Mouse (Mus musculus): ENCODE measurements around the gene Pom121l2. TPM values are rescaled to one million over a fixed set of nuclear protein-coding genes. Genes with fewer than 3 reads are reported as not detected.

Gene Pom121l2
- total RNA-seq, 4 experiments from 2014 or later: not detected

- no peak for DNase-seq (ENCODE audit: low spot score in 2 of 2)
Measured at GRCm38 (mm10) chr13:21993957-21994738, 13.2 kb downstream of the Pom121l2 start.

- no peak for DNase-seq (ENCODE audit: low spot score in 2 of 2)
Measured at GRCm38 (mm10) chr13:21994896-21995295, 13.9 kb downstream of the Pom121l2 start.

DNA sequence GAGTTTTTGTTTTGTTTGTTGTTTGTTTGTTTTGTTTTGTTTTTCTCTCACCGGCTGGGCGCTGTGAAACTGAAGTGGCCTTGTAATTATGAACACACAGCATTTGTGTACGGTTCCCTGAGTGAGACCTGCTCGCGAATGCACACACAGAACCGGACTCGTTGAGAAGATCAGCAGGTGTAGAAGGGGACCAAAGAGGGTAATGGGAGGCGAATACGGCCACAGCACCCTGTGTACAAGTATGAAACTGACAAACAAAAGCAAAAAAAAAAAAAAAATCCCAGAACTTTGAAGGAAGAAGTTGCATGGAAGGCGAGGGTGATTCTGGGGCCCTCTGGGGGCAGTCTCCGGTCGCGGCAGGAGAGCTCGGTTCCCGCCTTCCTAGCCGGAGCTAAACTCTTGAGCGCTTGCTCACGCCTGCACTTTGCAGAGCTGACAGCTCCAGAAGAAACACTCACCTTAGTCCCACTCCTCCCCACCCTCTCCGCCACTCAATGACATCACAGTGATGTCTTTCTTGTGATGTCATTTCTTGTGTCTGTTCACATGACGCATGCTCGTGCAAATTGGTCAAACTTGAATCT is 14.4 kb downstream of the Pom121l2 start:
- DNase-seq (ENCODE audit: low spot score in 2 of 2): no peak

DNA sequence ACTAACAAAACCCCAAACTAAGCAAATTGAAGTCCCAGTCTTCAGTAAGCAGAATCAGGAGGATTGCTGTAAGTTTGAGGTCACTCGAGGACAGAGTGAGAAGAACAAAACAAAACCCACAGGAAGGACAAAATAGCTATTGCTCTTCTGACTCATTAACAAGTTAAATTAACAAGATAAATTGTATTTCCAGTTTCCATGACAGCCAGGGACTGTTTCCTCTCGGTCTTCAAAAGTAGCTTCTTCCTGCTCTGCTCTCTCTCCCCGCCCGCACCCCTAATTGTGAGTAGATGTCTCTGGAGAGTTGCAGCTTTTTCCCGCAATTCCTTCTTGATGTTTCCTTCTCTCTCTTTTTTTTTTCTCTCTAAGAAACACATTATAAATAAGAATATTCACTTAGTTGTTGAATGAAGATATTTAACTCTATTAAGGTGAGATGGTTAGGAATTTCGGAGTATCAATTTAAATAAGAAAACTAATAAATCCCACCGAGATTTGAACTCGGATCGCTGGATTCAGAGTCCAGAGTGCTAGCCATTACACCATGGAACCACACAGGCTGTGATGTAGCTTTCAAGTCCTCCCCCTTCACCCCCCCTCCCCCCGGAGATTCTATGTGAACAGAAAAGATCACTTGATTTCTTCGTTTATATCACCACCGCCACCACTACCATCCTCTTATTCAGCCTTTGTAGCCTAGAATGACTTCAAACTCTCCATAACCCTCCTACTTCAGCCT is 15.3 kb downstream of the Pom121l2 start:
- no peak for DNase-seq (ENCODE audit: low spot score in 2 of 2)

DNA sequence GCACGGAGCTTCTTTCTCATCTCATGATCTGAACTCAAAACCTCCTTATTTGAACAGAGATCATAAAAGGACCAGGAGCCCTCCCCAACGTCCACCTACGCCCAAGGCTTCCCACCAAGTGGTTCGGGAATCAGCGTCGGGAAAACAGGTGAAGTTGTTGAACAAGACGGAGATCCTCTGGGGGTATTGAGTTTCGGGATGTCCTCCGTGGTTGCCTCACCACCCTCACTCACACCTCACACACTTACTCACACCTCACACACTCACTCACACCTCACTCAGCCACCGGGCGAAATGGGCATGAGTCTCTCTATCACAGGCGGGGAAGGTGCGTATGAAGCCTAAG is 15.8 kb downstream of the Pom121l2 start:
- DNase-seq (ENCODE audit: low spot score in 2 of 2): no peak

DNA sequence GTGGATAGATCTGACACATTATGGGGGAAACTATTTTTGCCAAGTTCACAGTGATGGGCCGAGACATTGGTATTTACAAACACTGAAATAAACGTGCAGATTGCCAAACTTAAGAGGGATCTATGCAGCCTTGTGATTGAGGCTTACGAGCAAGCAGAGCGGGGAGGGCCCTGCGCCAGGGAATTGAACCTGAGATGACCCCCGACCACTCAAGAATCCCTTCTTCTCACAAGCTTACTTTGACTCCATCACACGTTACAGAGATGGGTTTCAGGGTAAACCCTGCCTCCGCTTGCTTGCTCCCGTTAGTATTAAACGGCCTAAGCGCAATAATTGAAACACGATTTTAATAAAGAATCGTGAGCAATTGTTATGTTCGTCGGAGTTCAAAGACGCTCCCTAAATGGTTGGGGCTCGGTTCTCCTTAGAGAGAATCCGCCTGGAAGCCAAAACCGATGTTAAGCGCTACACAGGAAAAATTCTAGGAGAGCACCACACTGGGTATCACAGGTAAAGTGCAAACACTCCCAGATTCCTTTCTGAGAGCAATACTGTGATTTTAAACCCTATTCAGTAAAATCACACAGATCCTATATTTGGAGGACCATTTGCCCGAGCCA is 16.3 kb downstream of the Pom121l2 start:
- no peak for DNase-seq (ENCODE audit: low spot score in 2 of 2)

DNA sequence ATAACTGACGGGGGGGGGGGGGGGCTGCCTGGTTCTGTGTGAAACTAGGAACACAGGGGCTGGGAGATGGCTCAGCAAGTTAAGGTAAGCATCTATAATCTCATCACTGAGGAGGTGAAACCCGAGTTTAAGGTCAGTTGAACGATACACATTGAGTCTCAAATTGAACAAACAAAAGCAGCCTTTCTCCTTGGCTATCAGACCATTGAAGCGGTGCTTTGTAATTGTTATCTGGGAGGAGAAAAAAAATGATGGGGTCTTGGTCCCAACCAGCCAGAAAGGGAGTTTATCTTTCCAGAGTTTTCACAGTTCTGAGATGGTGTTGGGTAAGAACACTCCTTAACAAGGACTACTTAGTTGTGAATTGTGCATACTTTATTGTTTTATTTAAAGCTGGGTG is 16.8 kb downstream of the Pom121l2 start:
- no peak for DNase-seq (ENCODE audit: low spot score in 2 of 2)

GRCm38 (mm10) chr13:21998412-21998811 is 17.4 kb downstream of the Pom121l2 start:
- no peak for DNase-seq (ENCODE audit: low spot score in 2 of 2)

DNA sequence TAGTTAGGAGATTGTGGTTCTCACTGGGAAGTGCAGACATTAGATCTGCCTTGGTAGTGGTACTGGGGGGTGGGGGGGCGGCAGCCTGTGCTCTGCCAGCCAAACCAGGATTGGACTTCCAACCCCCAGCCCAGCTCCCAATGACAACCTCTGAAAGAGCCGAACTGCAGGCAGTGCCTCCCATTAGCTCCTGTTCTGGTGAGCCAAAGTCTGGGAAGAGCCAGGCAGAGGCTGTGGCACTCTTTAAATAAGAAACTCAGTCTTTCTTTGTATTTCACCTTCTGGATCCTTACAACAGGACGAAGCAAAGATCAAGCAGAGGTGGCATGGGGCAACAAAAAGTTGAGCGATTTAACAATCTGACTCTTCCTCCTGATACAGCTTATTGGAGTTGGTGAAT is 18.2 kb downstream of the Pom121l2 start:
- DNase-seq (ENCODE audit: low spot score in 2 of 2): no peak

DNA sequence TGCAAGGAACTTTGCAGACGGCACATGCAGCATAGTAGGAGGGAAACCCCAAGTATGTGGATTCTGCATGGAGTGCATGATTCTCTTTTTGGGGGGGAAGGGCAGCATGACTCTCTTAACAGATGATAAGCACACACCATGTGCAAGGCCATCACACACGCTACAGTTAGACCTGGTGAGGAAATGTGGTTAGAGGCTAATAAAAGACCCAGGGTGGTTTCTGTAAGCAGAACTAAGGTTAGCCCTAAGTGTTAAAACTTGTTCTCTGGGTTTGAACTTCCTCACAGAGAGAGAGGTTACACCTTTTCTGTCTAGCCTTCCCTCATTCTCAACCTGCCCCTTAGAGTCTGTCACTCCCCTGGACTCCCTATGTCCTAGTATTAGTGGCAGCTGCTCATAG is 20.4 kb downstream of the Pom121l2 start:
- DNase-seq (ENCODE audit: low spot score in 2 of 2): no peak

DNA sequence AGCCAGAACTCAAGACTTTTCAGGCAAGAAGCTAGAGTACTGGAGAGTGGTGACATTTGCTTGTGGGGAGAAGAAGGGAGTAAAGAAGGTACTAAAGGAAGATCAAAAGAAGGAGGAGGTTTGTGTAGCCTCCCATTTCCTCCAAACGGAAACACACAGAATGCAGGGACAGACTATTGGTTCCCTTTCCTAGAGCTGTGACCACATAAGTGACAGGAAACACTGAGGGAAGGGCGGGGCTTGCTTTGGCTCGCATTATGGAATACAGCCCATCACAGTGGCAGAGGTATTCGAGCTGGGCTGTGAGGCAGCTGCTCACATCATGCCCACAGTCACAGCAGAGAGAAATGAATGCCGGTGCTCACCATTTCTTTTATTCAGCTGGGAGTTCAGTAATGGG is 20.8 kb downstream of the Pom121l2 start:
- no peak for DNase-seq (ENCODE audit: low spot score in 2 of 2)

GRCm38 (mm10) chr13:22005605-22006333 is 24.8 kb downstream of the Pom121l2 start:
- no peak for DNase-seq (ENCODE audit: low spot score in 2 of 2)

DNA sequence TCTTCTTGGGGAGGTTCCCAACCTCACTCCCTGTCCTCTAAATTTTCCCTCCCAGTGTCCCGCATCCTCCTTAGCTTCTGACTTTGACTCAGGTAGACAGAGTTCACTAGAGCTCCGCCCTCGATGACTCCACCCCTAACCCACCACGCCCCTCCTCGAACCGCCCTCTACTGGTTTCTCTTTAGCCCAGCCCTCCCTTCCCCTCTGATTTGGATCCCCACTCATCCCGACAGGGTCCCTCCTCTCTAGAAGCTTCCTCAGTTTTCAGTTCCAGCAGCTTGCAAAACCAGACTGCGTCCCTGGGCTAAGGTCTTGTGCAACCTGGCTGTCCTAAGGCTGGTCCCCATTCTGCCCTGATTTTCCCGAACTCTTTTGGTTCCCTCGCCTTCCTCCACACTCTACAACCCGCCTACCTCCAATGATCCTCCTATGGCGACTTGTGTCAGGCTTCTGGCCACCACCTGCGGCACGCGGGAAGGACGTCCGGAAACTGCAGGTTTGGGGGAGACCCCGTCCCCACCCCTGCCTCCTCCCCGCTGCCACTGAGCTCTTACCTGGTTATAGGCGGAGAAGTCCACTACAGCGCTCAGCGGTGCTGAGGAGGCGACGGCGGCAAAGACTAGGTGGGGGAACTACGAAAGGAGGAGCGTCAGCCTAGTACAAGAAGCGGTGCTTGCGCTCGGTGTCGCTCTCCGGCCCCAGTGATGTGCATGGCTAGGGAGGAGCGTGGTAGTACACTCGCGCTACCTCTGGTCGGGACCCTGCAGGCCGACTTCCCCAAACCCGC is 25.5 kb downstream of the Pom121l2 start:
- no peak for DNase-seq (ENCODE audit: low spot score in 2 of 2)

DNA sequence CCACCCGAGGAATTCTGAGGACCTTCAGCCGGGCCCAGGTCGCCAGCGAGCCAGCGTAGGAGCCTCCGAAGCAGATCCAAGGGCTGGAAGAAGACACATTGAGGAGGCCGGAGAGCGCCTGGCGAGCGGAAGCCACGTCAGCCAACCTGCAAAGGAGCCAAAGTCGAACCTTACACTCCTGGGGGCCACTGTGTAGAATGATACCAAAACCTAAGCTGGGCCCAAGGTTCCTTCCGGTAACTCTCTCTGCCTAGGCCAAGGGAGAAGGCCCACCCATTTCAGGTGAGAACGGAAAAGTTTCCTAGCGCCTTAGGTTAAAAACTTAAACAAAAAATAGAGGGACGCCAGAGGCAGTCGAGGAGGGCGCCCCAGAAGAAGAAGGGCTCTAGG is 26.1 kb downstream of the Pom121l2 start:
- DNase-seq (ENCODE audit: low spot score in 2 of 2): no peak

- DNase-seq (ENCODE audit: low spot score in 2 of 2): no peak
Measured at GRCm38 (mm10) chr13:22007872-22008271, 26.9 kb downstream of the Pom121l2 start.

DNA sequence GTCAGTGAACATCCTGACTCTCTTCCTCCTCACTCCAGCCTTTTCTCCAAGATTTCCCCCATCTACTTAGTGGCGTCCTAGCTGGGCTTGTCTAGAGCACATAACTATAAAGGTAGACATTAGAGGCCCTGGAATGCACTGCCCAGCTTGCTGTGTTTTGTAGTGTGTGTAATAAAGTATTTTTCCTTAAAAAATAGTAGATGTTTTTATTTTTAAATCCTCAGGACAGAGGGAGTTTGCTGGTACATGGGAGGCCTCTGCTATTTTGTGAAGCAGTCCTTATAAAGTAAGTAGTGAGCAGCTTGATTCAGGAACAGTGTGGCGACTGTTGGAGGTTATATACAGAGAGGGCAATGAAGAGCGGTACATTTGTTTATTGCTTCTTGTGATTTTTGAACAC is 27.7 kb downstream of the Pom121l2 start:
- no peak for DNase-seq (ENCODE audit: low spot score in 2 of 2)

DNA sequence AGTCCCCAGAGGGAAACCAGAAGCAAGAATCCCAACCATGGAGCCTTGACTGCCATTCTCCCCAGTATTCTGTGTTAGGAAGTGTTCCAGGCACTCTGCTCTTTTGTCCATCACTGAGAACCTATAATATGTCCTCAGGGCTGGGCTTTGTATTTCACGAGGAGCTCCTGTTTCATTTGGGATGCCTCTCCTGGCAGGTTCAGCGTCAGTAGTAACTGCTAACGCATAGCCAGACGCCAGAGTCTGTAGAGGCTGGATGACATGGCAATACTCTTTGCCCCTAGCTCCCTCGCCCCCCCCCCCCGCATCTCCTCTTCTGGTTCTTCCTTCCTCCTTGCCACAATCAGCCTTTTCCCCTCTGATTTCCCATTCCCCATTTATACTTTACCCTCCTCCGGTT is 28.6 kb downstream of the Pom121l2 start, which contains the start of gene Prss16:
TSS of gene Prss16 (minus strand) at position 101 of the 400 bp plus-strand sequence.
- DNase-seq (ENCODE audit: low spot score in 2 of 2): no peak

GRCm38 (mm10) chr13:22013716-22014115 is 32.7 kb downstream of the Pom121l2 start:
- DNase-seq (ENCODE audit: low spot score in 2 of 2): no peak

DNA sequence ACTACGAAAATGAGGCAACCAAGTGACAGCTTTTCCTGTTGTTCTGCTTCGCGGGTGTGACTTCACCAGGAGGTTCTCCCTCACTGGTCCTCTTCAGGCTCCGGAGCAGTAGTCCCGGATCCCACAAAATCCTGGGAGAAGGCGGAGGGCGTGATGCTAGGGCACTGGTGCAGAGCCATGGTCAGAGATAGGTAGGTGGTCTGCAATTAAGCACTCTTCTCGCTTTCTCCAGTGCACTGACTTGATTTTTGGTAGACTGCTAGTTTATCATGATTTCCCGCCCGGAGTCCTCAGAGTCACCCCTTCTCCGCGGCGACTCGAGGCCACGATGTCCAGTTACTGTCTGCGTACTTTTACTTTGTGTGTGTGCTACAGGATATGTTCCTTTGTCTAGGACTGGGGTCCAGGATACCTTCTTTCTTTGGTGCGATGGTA is 33.4 kb downstream of the Pom121l2 start:
- no peak for DNase-seq (ENCODE audit: low spot score in 2 of 2)

All from gastrocnemius, adult 8-10 months (tissue).